Mouse (Mus musculus) bone marrow, adult 2 months (tissue): ENCODE measurements around the gene Nkx2-2.

Experiments used
- CTCF ChIP-seq: fragments of 200-500 bp; IDR thresholded peaks from 2 replicates; pipeline ENCODE4 v1.5.1; 2011; ENCODE audit warnings: low read length, control low read depth; ENCODE audit not compliant: control insufficient read depth, insufficient read depth
- POLR2A ChIP-seq: fragments of 200-500 bp; IDR thresholded peaks from 2 replicates; pipeline ENCODE4 v1.6.1; 2011; ENCODE audit warnings: low read depth, mild to moderate bottlenecking, control low read depth, low read length, borderline replicate concordance; ENCODE audit not compliant: control insufficient read depth

GRCm38 (mm10) chr2:147152543-147152942, 41.5 kb downstream of the Nkx2-2 start:
- TF ChIP-seq CTCF (no peak), POLR2A (no peak)
